ENCODE assay signal across 11 mouse cellular contexts in genomic region chr5:147910807-147911509, GRCm38 (mm10). TPM values are rescaled to one million over a fixed set of nuclear protein-coding genes. Genes with fewer than 3 reads are reported as not detected.
DNase-seq lines count a peak whose midpoint lies in the region; ATAC-seq and TF ChIP-seq lines count a peak whose summit lies in the region.
"Had no signal": no experiment of that assay in that cellular context is flagged by ENCODE, and none has a peak within 500 bp of the region (broad histone marks: within the 10 kb centered on the region; RNA-seq: fewer than 3 reads in every experiment).

No protein-coding gene starts in this region.

- H3K4me1 ChIP-seq in forebrain, postnatal 0 days (ENCODE audit: insufficient read depth), result no peaks in the 10 kb centered on the region
- no peaks in the 10 kb centered on the region for H3K4me1 ChIP-seq in forebrain, embryonic 13.5 days
- H3K4me1 ChIP-seq in lung, adult 2 months (ENCODE audit: control insufficient read depth, insufficient read depth, low read length), result peaks cover 9% of the 10 kb centered on the region; the same call in 1 of the 2 replicates
- H3K4me1 ChIP-seq in MEL (ENCODE audit: control insufficient read depth in 1 of 2, insufficient read depth in 2 of 2, low read length in 2 of 2), result no peaks in the 10 kb centered on the region
- H3K4me1 ChIP-seq in liver, embryonic 14.5 days (replicated peaks; ENCODE audit: control insufficient read depth in 2 of 2, insufficient read depth in 2 of 2, low read length in 1 of 2), result 0 out of 4 replicates have a peak, but pooled peaks cover 0 to 4% of the 10 kb centered on the region in 2 experiments

- H3K27me3 ChIP-seq in forebrain, postnatal 0 days (ENCODE audit: insufficient read depth, low read length), result no peaks in the 10 kb centered on the region
- no peaks in the 10 kb centered on the region for H3K27me3 ChIP-seq in forebrain, embryonic 13.5 days
- no peaks in the 10 kb centered on the region for H3K27me3 ChIP-seq in MEL (ENCODE audit: control insufficient read depth in 1 of 2, insufficient read depth in 2 of 2, low read length in 2 of 2)
- H3K27me3 ChIP-seq in liver, embryonic 14.5 days (ENCODE audit: control insufficient read depth, insufficient read depth, low read length), result no peaks in the 10 kb centered on the region

- H3K9ac ChIP-seq in forebrain, postnatal 0 days, result no peak overlapping the region
- no peak overlapping the region for H3K9ac ChIP-seq in forebrain, embryonic 13.5 days
- H3K9ac ChIP-seq in MEL (ENCODE audit: control insufficient read depth, low read depth, low read length, poor library complexity, severe bottlenecking), result no peak overlapping the region
- no peak overlapping the region for H3K9ac ChIP-seq in liver, embryonic 14.5 days (replicated peaks)

- peak; percentile 34 for TF ChIP-seq CTCF in forebrain, postnatal 0 days (IDR thresholded peaks at IDR 0.05; ENCODE audit: low read depth)
- 0 out of 2 replicates have a peak, but pooled peaks have one; percentile 15 for TF ChIP-seq CTCF in lung, adult 2 months (IDR thresholded peaks at IDR 0.05; ENCODE audit: insufficient read depth, low read length)
- peak; percentile 38 to 55 (median 43) for TF ChIP-seq CTCF in MEL (IDR thresholded peaks at IDR 0.05 in 2 of 3, conservative IDR thresholded peaks at IDR 0.05 in 1 of 3; ENCODE audit: control insufficient read depth in 1 of 3, insufficient read depth in 1 of 3, low read depth in 2 of 3, low read length in 3 of 3, poor library complexity in 1 of 3, severe bottlenecking in 1 of 3)
- TF ChIP-seq CTCF in liver, embryonic 14.5 days (IDR thresholded peaks at IDR 0.05; ENCODE audit: low read depth), result peak; percentile 56

- no peaks in the 10 kb centered on the region for H3K9me3 ChIP-seq in forebrain, postnatal 0 days (ENCODE audit: low read length)
- no peaks in the 10 kb centered on the region for H3K9me3 ChIP-seq in forebrain, embryonic 13.5 days (replicated peaks)
- H3K9me3 ChIP-seq in MEL (replicated peaks; ENCODE audit: insufficient read depth, low read length), result no peaks in the 10 kb centered on the region
- H3K9me3 ChIP-seq in liver, embryonic 14.5 days (ENCODE audit: control insufficient read depth, low read length), result no peaks in the 10 kb centered on the region

- TF ChIP-seq POLR2A in lung, adult 2 months (IDR thresholded peaks at IDR 0.05; ENCODE audit: borderline replicate concordance, extremely low read depth, low read depth, low read length), result no peak
- no peak for TF ChIP-seq POLR2A in MEL (IDR thresholded peaks at IDR 0.05; ENCODE audit: control insufficient read depth in 1 of 2, insufficient read depth in 1 of 2, low read depth in 1 of 2, low read length in 2 of 2, poor library complexity in 1 of 2)

- intact Hi-C loops in left cerebral cortex, postnatal 14 days (cut with DNase I), result no loop called here

- no peak overlapping the region for H3K27ac ChIP-seq in forebrain, postnatal 0 days (ENCODE audit: low read depth, low read length)
- no peak overlapping the region for H3K27ac ChIP-seq in forebrain, embryonic 13.5 days
- no peak overlapping the region for H3K27ac ChIP-seq in MEL (ENCODE audit: control insufficient read depth, low read depth, low read length)
- no peak overlapping the region for H3K27ac ChIP-seq in liver, embryonic 14.5 days

- TF ChIP-seq EP300 in MEL (IDR thresholded peaks at IDR 0.05; ENCODE audit: low read depth in 1 of 2, low read length in 2 of 2), result no peak
- no peak for TF ChIP-seq EP300 in liver, embryonic 14.5 days (IDR thresholded peaks at IDR 0.05; ENCODE audit: low read depth)

- TF ChIP-seq RAD21 in MEL (IDR thresholded peaks at IDR 0.05; ENCODE audit: low read depth, low read length), result peak; percentile 27

- no peaks in the 10 kb centered on the region for H3K36me3 ChIP-seq in forebrain, postnatal 0 days (ENCODE audit: insufficient read depth)
- H3K36me3 ChIP-seq in forebrain, embryonic 13.5 days (ENCODE audit: poor library complexity, severe bottlenecking), result no peaks in the 10 kb centered on the region
- no peaks in the 10 kb centered on the region for H3K36me3 ChIP-seq in MEL (ENCODE audit: control insufficient read depth in 1 of 2, insufficient read depth in 2 of 2, low read length in 2 of 2)
- H3K36me3 ChIP-seq in liver, embryonic 14.5 days (replicated peaks; ENCODE audit: control insufficient read depth, insufficient read depth, low read depth), result no peaks in the 10 kb centered on the region

- H3K4me2 ChIP-seq in forebrain, postnatal 0 days (ENCODE audit: low read depth), result no peak overlapping the region
- no peak overlapping the region for H3K4me2 ChIP-seq in forebrain, embryonic 13.5 days
- H3K4me2 ChIP-seq in liver, embryonic 14.5 days (ENCODE audit: low read depth), result no peak overlapping the region

- no peak for ATAC-seq in forebrain, postnatal 0 days
- no peak for ATAC-seq in forebrain, embryonic 13.5 days
- ATAC-seq in liver, embryonic 14.5 days (ENCODE audit: insufficient read depth), result no peak

- no peak overlapping the region for H3K4me3 ChIP-seq in forebrain, postnatal 0 days (ENCODE audit: low read depth, low read length)
- no peak overlapping the region for H3K4me3 ChIP-seq in forebrain, embryonic 13.5 days
- no peak overlapping the region for H3K4me3 ChIP-seq in lung, adult 2 months (replicated peaks; ENCODE audit: extremely low read depth, low read depth, low read length)
- H3K4me3 ChIP-seq in MEL (ENCODE audit: control insufficient read depth in 1 of 2, insufficient read depth in 1 of 2, low read depth in 2 of 2, low read length in 2 of 2), result no peak overlapping the region
- H3K4me3 ChIP-seq in liver, embryonic 14.5 days (ENCODE audit: insufficient read depth in 1 of 2, low read depth in 2 of 2, low read length in 2 of 2), result no peak overlapping the region

- 89% methylated on average over 12 of the region's 12 CpGs for WGBS in forebrain, postnatal 0 days
- WGBS in forebrain, embryonic 13.5 days, result 88% methylated on average over 12 of the region's 12 CpGs
- WGBS in lung, adult 2 months, result 74% methylated on average over 12 of the region's 12 CpGs
- WGBS in liver, embryonic 14.5 days (ENCODE audit: insufficient replicate concordance), result 57% methylated on average over 12 of the region's 12 CpGs

- DNase-seq in forebrain, postnatal 0 days, result no peak
- no peak for DNase-seq in lung, adult 2 months
- no peak for DNase-seq in lung, postnatal 14 days
- peak; percentile 37 for DNase-seq in MEL (ENCODE audit: low read depth, low spot score)
- DNase-seq in liver, embryonic 14.5 days (ENCODE audit: low read depth in 3 of 3, low spot score in 3 of 3), result no peak
- no peak for DNase-seq in thymus, postnatal 36 days
- no peak for DNase-seq in left cerebral cortex, postnatal 14 days (ENCODE audit: low spot score in 2 of 2)
- DNase-seq: cerebellum, adult 11-12 months; kidney, adult 11 months; layer of hippocampus, postnatal 36 days had no signal

- H3K79me2 ChIP-seq in MEL (ENCODE audit: control insufficient read depth, insufficient read depth, low read length, poor library complexity), result no peaks in the 10 kb centered on the region

TF ChIP-seq in MEL, 35 proteins besides CTCF, POLR2A, EP300 and RAD21:
- no peak for TF ChIP-seq MAZ (IDR thresholded peaks at IDR 0.05; ENCODE audit: low read depth, low read length)
- TF ChIP-seq SMC3 (IDR thresholded peaks at IDR 0.05; ENCODE audit: low read depth, low read length), result peak; percentile 24
TF ChIP-seq in MEL: peak in this region for 1.

RNA-seq across cellular contexts. Expression of gene Slc46a3, which starts 16.3 kb away (rescaled TPM):
- 3.2 and 3.4 TPM in 2 replicates for total RNA-seq in forebrain, postnatal 0 days (2014; rRNA removed)
- 3.7 and 4.6 TPM in 2 replicates for polyA plus RNA-seq in forebrain, postnatal 0 days (2015; fragmentation: Nextera tagmentation; extraction: Ambion mirVana)
- polyA plus RNA-seq in forebrain, embryonic 13.5 days (2015; fragmentation: Nextera tagmentation; extraction: Ambion mirVana), result 3.0 TPM in 2 replicates
- 41.4 and 46.5 TPM in 2 replicates for polyA plus RNA-seq in lung, adult 2 months (2012; rRNA removed)
- 2.5 and 3.0 TPM in 2 replicates for total RNA-seq in MEL (2012; rRNA removed)
- 1 to 10 TPM in 1 of 2 experiments, not detected in 1; 7.7 TPM for polyA plus RNA-seq in MEL (2012; ENCODE audit: insufficient read depth in 1 of 2, insufficient read length in 2 of 2, low read depth in 1 of 2, low replicate concordance in 2 of 2, missing spikeins in 1 of 2)
- polyA plus RNA-seq in liver, embryonic 14.5 days (2012; rRNA removed), result 17.6 and 20.6 TPM in 2 replicates
- polyA plus RNA-seq in liver, embryonic 14.5 days (2014; fragmentation: Nextera tagmentation; extraction: Ambion mirVana), result 16.1 and 16.7 TPM in 2 replicates
- total RNA-seq in left cerebral cortex, postnatal 14 days (2021), result 1 to 10 TPM; 5.7 to 7.3 TPM

RNA-seq across cellular contexts. Expression of gene Mtus2, which starts 46.2 kb away (rescaled TPM):
- 33.1 and 45.7 TPM in 2 replicates for total RNA-seq in forebrain, postnatal 0 days (2014; rRNA removed)
- 30.2 and 35.4 TPM in 2 replicates for polyA plus RNA-seq in forebrain, postnatal 0 days (2015; fragmentation: Nextera tagmentation; extraction: Ambion mirVana)
- 13.7 and 13.9 TPM in 2 replicates for polyA plus RNA-seq in forebrain, embryonic 13.5 days (2015; fragmentation: Nextera tagmentation; extraction: Ambion mirVana)
- polyA plus RNA-seq in lung, adult 2 months (2012; rRNA removed), result 4.7 and 6.1 TPM in 2 replicates
- total RNA-seq in MEL (2012; rRNA removed), result 0.07 and 0.08 TPM in 2 replicates
- not detected for polyA plus RNA-seq in MEL (2012; ENCODE audit: insufficient read depth in 1 of 2, insufficient read length in 2 of 2, low read depth in 1 of 2, low replicate concordance in 2 of 2, missing spikeins in 1 of 2)
- polyA plus RNA-seq in liver, embryonic 14.5 days (2012; rRNA removed), result 0.15 and 0.48 TPM in 2 replicates
- polyA plus RNA-seq in liver, embryonic 14.5 days (2014; fragmentation: Nextera tagmentation; extraction: Ambion mirVana), result 0.80 and 1.2 TPM in 2 replicates
- total RNA-seq in left cerebral cortex, postnatal 14 days (2021), result 10 to 100 TPM; 37.7 to 45.7 TPM

RNA-seq across cellular contexts. Expression of gene Pomp, which starts 50.7 kb away (rescaled TPM):
- 419 and 481 TPM in 2 replicates for total RNA-seq in forebrain, postnatal 0 days (2014; rRNA removed)
- 513 and 619 TPM in 2 replicates for polyA plus RNA-seq in forebrain, postnatal 0 days (2015; fragmentation: Nextera tagmentation; extraction: Ambion mirVana)
- polyA plus RNA-seq in forebrain, embryonic 13.5 days (2015; fragmentation: Nextera tagmentation; extraction: Ambion mirVana), result 563 and 585 TPM in 2 replicates
- polyA plus RNA-seq in lung, adult 2 months (2012; rRNA removed), result 33.9 and 47.1 TPM in 2 replicates
- total RNA-seq in MEL (2012; rRNA removed), result 324 and 348 TPM in 2 replicates
- polyA plus RNA-seq in MEL (2012; ENCODE audit: insufficient read depth in 1 of 2, insufficient read length in 2 of 2, low read depth in 1 of 2, low replicate concordance in 2 of 2, missing spikeins in 1 of 2), result 100 to 1,000 TPM in 1 of 2 experiments, not detected in 1; 500 TPM
- polyA plus RNA-seq in liver, embryonic 14.5 days (2012; rRNA removed), result 62.5 and 109 TPM in 2 replicates
- 255 and 261 TPM in 2 replicates for polyA plus RNA-seq in liver, embryonic 14.5 days (2014; fragmentation: Nextera tagmentation; extraction: Ambion mirVana)
- total RNA-seq in left cerebral cortex, postnatal 14 days (2021), result 100 to 1,000 TPM; 151 to 156 TPM
